Mouse (Mus musculus) limb, embryonic 14.5 days (tissue): Measurements from ENCODE around the gene Tifa. TPM values are rescaled to one million over a fixed set of nuclear protein-coding genes. Genes with fewer than 3 reads are reported as not detected.
A peak's percentile ranks its signal among the peaks of the same experiment; 100 is the strongest.
"Not testable (repeated sequence)": the region's sequence is repeated elsewhere in the genome, so short reads cannot be mapped to it uniquely, and the experiment has no call there.

Experiments
- ATAC-seq: fragments of 200-750 bp; cut with Nextera tagmentation; 2 replicates; pipeline ENCODE4 v1.8.0; 2017; ENCODE audit warnings: low read depth, moderate number of reproducible peaks, moderate TSS enrichment; ENCODE audit not compliant: low FRiP score
- DNase-seq: peaks from one replicate; pipeline ENCODE4 v3.0.0-alpha.2; 2015; ENCODE audit warnings: low spot score
- H3K27ac ChIP-seq: fragments of 300-500 bp; sonication (generic); replicated peaks from 2 replicates; pipeline ENCODE4 v1.5.1; 2014; ENCODE audit warnings: low read depth, mild to moderate bottlenecking, low read length, moderate library complexity, mixed read lengths
- H3K27me3 ChIP-seq: fragments of 300-500 bp; sonication (generic); 2 replicates; pipeline ENCODE4 v1.6.1; 2014; ENCODE audit warnings: low read length, mixed read lengths; ENCODE audit not compliant: control insufficient read depth, insufficient read depth
- H3K36me3 ChIP-seq: fragments of 300-500 bp; sonication (generic); 2 replicates; pipeline ENCODE4 v1.6.1; 2014; ENCODE audit warnings: mild to moderate bottlenecking, low read length, moderate library complexity, mixed read lengths; ENCODE audit not compliant: control insufficient read depth, insufficient read depth
- H3K4me1 ChIP-seq: fragments of 300-500 bp; sonication (generic); 2 replicates; pipeline ENCODE4 v1.6.1; 2014; ENCODE audit warnings: antibody characterized with exemption, low read length, mixed read lengths; ENCODE audit not compliant: control insufficient read depth, insufficient read depth
- H3K4me2 ChIP-seq: fragments of 300-500 bp; sonication (generic); replicated peaks from 2 replicates; pipeline ENCODE4 v1.6.1; 2014; ENCODE audit warnings: low read depth, mild to moderate bottlenecking, low read length, moderate library complexity; ENCODE audit not compliant: severe bottlenecking
- H3K4me3 ChIP-seq: fragments of 300-500 bp; sonication (generic); replicated peaks from 2 replicates; pipeline ENCODE4 v1.5.1; 2014; ENCODE audit warnings: low read length
- H3K9ac ChIP-seq: fragments of 300-500 bp; sonication (generic); 2 replicates; pipeline ENCODE4 v1.6.1; 2014; ENCODE audit warnings: mild to moderate bottlenecking, low read depth, low read length, moderate library complexity; ENCODE audit not compliant: severe bottlenecking
- H3K9me3 ChIP-seq: fragments of 300-500 bp; sonication (generic); 2 replicates; pipeline ENCODE4 v1.6.1; 2016; ENCODE audit warnings: low read length; ENCODE audit not compliant: control insufficient read depth
- POLR2A ChIP-seq: fragments of 200-500 bp; IDR thresholded peaks from 2 replicates; pipeline ENCODE4 v1.8.0; 2012; ENCODE audit warnings: inconsistent platforms, mild to moderate bottlenecking, moderate library complexity, borderline replicate concordance; ENCODE audit not compliant: insufficient read depth, insufficient read length; ENCODE audit errors: extremely low read depth
- WGBS: fragments of 180-500 bp; shearing (Covaris S2); extraction: QIAGEN DNeasy Blood & Tissue Kit; methylation state at CpG from one replicate; pipeline ENCODE4 v1.1.7; 2014; 5-methylcytosine and 5-hydroxymethylcytosine counted together
- polyA plus RNA-seq, 2 experiments: library from polyadenylated mRNA; depleted of rRNA in 1 of 2; stranded (reverse) in 1 of 2; unstranded in 1 of 2; fragments of >200 nt; fragmentation: Nextera tagmentation in 1 of 2; extraction: Ambion mirVana in 1 of 2; gene quantifications; 2 replicates each; pipeline versions ENCODE4 v1.2.1 to v1.2.3; 2012 to 2014

Gene Tifa
- polyA plus RNA-seq, 2 experiments: 2.2 to 3.8 TPM

DNA sequence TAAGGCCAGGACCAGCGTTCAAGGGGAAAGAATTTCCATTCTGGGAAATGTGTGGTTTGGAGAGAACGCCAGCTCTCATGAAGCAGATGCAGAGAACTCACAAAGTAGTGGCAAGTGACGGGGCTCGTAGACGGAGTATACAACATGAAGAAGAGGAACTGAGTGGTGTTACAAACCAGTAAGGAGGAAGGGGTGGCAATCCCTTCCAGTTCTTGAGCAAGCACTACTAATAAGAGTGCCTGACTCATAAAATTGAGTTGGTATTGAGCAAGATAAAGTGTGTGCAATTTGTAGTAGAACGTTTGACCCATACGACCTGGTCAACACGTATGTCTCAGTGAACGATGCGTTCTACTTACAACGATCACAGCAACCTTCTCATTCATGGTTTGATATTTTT is 20.5 kb upstream of the Tifa start:
- no peaks in the 10 kb centered on the region for H3K9me3 ChIP-seq
- no peak overlapping the region for H3K4me3 ChIP-seq
- DNase-seq (no peak), ATAC-seq (no peak)
- no peaks in the 10 kb centered on the region for H3K36me3 ChIP-seq
- no peak overlapping the region for H3K27ac ChIP-seq
- H3K9ac ChIP-seq: no peak overlapping the region
- no peaks in the 10 kb centered on the region for H3K4me1 ChIP-seq
- H3K27me3 ChIP-seq: no peaks in the 10 kb centered on the region
- WGBS: 80% methylated on average over 11 of the region's 11 CpGs
- no peak overlapping the region for H3K4me2 ChIP-seq
- no peak for TF ChIP-seq POLR2A

DNA sequence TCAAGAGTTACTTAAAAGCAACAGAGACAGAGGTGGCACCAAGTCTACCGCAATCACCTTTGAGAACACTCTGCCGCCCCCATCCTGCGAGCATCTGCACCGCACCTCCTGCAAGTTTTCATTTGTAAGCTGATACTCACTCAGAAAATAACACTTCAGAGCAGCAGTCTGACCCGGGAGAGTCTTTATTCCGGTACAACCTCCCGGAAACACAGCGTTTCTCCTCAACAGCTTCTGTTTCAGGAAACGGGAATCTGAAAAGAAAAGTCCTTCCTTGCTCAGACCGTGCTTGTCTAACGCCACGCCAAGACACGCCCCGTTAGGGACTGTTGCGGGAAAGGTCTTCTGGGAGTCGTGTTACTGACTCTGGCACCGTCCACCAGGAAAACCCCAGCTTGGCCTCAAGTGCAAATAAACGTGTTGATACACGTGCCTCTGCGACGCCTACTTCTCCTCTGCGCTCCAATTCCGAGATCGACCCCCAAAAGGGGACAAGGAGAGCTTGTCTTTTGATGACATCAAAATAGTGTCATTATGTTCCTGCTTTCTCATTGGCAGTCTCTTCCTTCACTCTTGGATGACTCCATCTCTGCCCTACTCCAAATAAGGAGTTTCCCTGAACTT is 9.5 kb upstream of the Tifa start, which contains the start of gene Alpk1:
Gene Alpk1 (minus strand): TSS at position 507 of the 624 bp plus-strand sequence.
- peak within 1 kb of the TSS; percentile 79 for H3K4me2 ChIP-seq
- H3K4me1 ChIP-seq: no peaks in the 10 kb centered on the region
- no peak for TF ChIP-seq POLR2A
- DNase-seq (peak; percentile 62), ATAC-seq (peak; percentile 86)
- no peaks in the 10 kb centered on the region for H3K9me3 ChIP-seq
- H3K27me3 ChIP-seq: no peaks in the 10 kb centered on the region
- H3K36me3 ChIP-seq: no peaks in the 10 kb centered on the region
- peak within 1 kb of the TSS; percentile 44 for H3K4me3 ChIP-seq
- H3K9ac ChIP-seq: peak within 1 kb of the TSS; percentile 48; the same call in 1 of the 2 replicates
- H3K27ac ChIP-seq: 0 out of 2 replicates have a peak within 1 kb of the TSS, but pooled peaks have one; percentile 26
- WGBS: under 1% methylated on average over 24 of the region's 24 CpGs

GRCm38 (mm10) chr3:127780921-127781320 is 8.7 kb upstream of the Tifa start:
- H3K9ac ChIP-seq: no peak overlapping the region
- no peak for TF ChIP-seq POLR2A
- H3K27ac ChIP-seq: no peak overlapping the region
- H3K4me3 ChIP-seq: no peak overlapping the region
- 86% methylated on average over 9 of the region's 9 CpGs for WGBS
- no peak for ATAC-seq
- no peaks in the 10 kb centered on the region for H3K27me3 ChIP-seq
- DNase-seq: no peak
- H3K9me3 ChIP-seq: no peaks in the 10 kb centered on the region
- H3K36me3 ChIP-seq: no peaks in the 10 kb centered on the region
- H3K4me1 ChIP-seq: no peaks in the 10 kb centered on the region
- H3K4me2 ChIP-seq: no peak overlapping the region

GRCm38 (mm10) chr3:127782921-127783320 is 6.7 kb upstream of the Tifa start:
- H3K4me3 ChIP-seq: no peak overlapping the region
- no peaks in the 10 kb centered on the region for H3K36me3 ChIP-seq
- ATAC-seq: no peak
- H3K27me3 ChIP-seq: 0 out of 2 replicates have a peak, but pooled peaks cover 3% of the 10 kb centered on the region
- TF ChIP-seq POLR2A: no peak
- no peak overlapping the region for H3K9ac ChIP-seq
- no peaks in the 10 kb centered on the region for H3K9me3 ChIP-seq
- H3K4me1 ChIP-seq: no peaks in the 10 kb centered on the region
- no peak overlapping the region for H3K27ac ChIP-seq
- DNase-seq: no peak
- WGBS: 89% methylated on average over 6 of the region's 6 CpGs
- H3K4me2 ChIP-seq: no peak overlapping the region

DNA sequence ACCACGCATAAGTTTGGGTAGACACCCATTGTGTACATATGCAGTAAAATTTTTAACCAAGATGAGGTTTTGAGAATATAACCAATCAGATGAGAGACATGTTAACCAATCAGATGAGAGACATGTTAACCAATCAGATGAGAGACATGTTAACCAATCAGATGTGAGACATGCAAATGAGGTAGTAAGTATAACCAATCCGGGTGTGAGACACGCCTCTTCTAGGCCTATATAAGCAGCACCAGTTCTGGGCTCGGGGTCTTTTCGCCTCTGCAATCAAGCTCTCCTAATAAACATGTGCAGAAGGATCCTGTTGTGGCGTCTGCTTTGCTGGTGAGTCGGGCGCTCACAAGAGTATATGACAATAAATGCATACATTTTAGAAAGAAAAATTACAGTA is 5.9 kb upstream of the Tifa start:
- not testable (repeated sequence) for H3K4me2 ChIP-seq, H3K27ac ChIP-seq, H3K9me3 ChIP-seq, H3K4me3 ChIP-seq, DNase-seq, H3K4me1 ChIP-seq, H3K36me3 ChIP-seq, ATAC-seq, H3K9ac ChIP-seq
- WGBS: 95% methylated on average over 7 of the region's 8 CpGs
- H3K27me3 ChIP-seq: 0 out of 2 replicates have a peak, but pooled peaks cover 10% of the 10 kb centered on the region
